Mouse (Mus musculus): ENCODE results near the gene Thsd4.

GRCm38 (mm10) chr9:60229496-60229895 lies 292.4 kb downstream of the Thsd4 start:
- TF ChIP-seq POLR2A (IDR thresholded peaks at IDR 0.05; ENCODE audit: low read depth, low read length) (no peak), CTCF (IDR thresholded peaks at IDR 0.05; ENCODE audit: extremely low read depth, insufficient read length, insufficient replicate concordance, low read depth, low read length) (no peak)

Measured in small intestine, adult 2 months (tissue).